Comparison of ENCODE assay signal across 11 mouse cellular contexts in genomic region chr7:19316451-19317161, GRCm38 (mm10). TPM values are rescaled to one million over a fixed set of nuclear protein-coding genes. Genes with fewer than 3 reads are reported as not detected.
DNase-seq lines count a peak whose midpoint lies in the region; ATAC-seq lines count a peak whose summit lies in the region.
"Had no signal": no experiment of that assay in that cellular context is flagged by ENCODE, and none has a peak within 500 bp of the region (broad histone marks: within the 10 kb centered on the region; RNA-seq: fewer than 3 reads in every experiment).

No protein-coding gene starts in this region.

- ATAC-seq in heart, embryonic 13.5 days (ENCODE audit: extremely low read depth, insufficient number of reproducible peaks, low FRiP score, low TSS enrichment), result no peak
- peak; percentile 77 for ATAC-seq in monocyte, adult 5-6 weeks (replicated peaks; ENCODE audit: insufficient number of reproducible peaks, low FRiP score, low TSS enrichment, poor library complexity, severe bottlenecking)
- ATAC-seq in megakaryocyte-erythroid progenitor cell, adult 5-6 weeks (replicated peaks; ENCODE audit: low FRiP score, low TSS enrichment, poor library complexity, severe bottlenecking), result no peak
- no peak for ATAC-seq in forebrain, embryonic 12.5 days (ENCODE audit: low FRiP score)

- H3K36me3 ChIP-seq in heart, embryonic 13.5 days, result no peaks in the 10 kb centered on the region
- no peaks in the 10 kb centered on the region for H3K36me3 ChIP-seq in forebrain, embryonic 12.5 days (replicated peaks)
- H3K36me3 ChIP-seq: embryonic facial prominence, embryonic 15.5 days had no signal

- H3K4me3 ChIP-seq in heart, embryonic 13.5 days, result no peak overlapping the region
- H3K4me3 ChIP-seq in forebrain, embryonic 12.5 days (replicated peaks), result no peak overlapping the region
- H3K4me3 ChIP-seq: embryonic facial prominence, embryonic 15.5 days; left cerebral cortex, adult 2 months had no signal

- peak overlapping the region; percentile 28 for H3K9ac ChIP-seq in heart, embryonic 13.5 days
- H3K9ac ChIP-seq in forebrain, embryonic 12.5 days, result no peak overlapping the region
- H3K9ac ChIP-seq: embryonic facial prominence, embryonic 15.5 days had no signal

- 48% methylated on average over 14 of the region's 14 CpGs for WGBS in heart, embryonic 13.5 days
- WGBS in forebrain, embryonic 12.5 days, result 41% methylated on average over 14 of the region's 14 CpGs

- H3K27ac ChIP-seq in heart, embryonic 13.5 days (replicated peaks), result no peak overlapping the region
- no peak overlapping the region for H3K27ac ChIP-seq in forebrain, embryonic 12.5 days
- H3K27ac ChIP-seq: embryonic facial prominence, embryonic 15.5 days; left cerebral cortex, adult 2 months had no signal

- peak; percentile 72 to 81 for DNase-seq in lung, adult 18-20 months
- no peak for DNase-seq in lung, postnatal 10 days
- peak; percentile 61 for DNase-seq in NIH3T3 (ENCODE audit: low read depth)
- DNase-seq: adrenal gland, adult 8-10 months had no signal

- no peaks in the 10 kb centered on the region for H3K9me3 ChIP-seq in heart, embryonic 13.5 days
- H3K9me3 ChIP-seq in forebrain, embryonic 12.5 days, result no peaks in the 10 kb centered on the region
- H3K9me3 ChIP-seq: embryonic facial prominence, embryonic 15.5 days had no signal

- H3K4me2 ChIP-seq in heart, embryonic 13.5 days, result no peak overlapping the region
- no peak overlapping the region for H3K4me2 ChIP-seq in forebrain, embryonic 12.5 days
- H3K4me2 ChIP-seq: embryonic facial prominence, embryonic 15.5 days had no signal

- H3K27me3 ChIP-seq in heart, embryonic 13.5 days (replicated peaks), result peaks cover 53% of the 10 kb centered on the region
- peaks cover 49% of the 10 kb centered on the region for H3K27me3 ChIP-seq in forebrain, embryonic 12.5 days

- peaks cover 23% of the 10 kb centered on the region for H3K4me1 ChIP-seq in heart, embryonic 13.5 days
- peaks cover 19% of the 10 kb centered on the region for H3K4me1 ChIP-seq in forebrain, embryonic 12.5 days

RNA-seq across cellular contexts. Expression of gene Fosb, which starts 6.8 kb away (rescaled TPM):
- polyA plus RNA-seq in heart, embryonic 13.5 days (2015; fragmentation: Nextera tagmentation; extraction: Ambion mirVana), result 0.14 and 0.16 TPM in 2 replicates
- 30.9 to 43.8 TPM (median 36.9 TPM) in 3 replicates for total RNA-seq in monocyte, adult 5-6 weeks (2017)
- 4.2 and 4.8 TPM in 2 replicates for total RNA-seq in megakaryocyte-erythroid progenitor cell, adult 5-6 weeks (2014; fragmentation: Nextera tagmentation)
- 52.4 and 77.0 TPM in 2 replicates for total RNA-seq in megakaryocyte-erythroid progenitor cell, adult 5-6 weeks (2017)
- polyA plus RNA-seq in forebrain, embryonic 12.5 days (2016; fragmentation: Nextera tagmentation; extraction: Ambion mirVana), result 0.24 TPM in 1 of 2 replicates, not detected in the other

RNA-seq across cellular contexts. Expression of gene Ercc1, which starts 28.0 kb away (rescaled TPM):
- polyA plus RNA-seq in heart, embryonic 13.5 days (2015; fragmentation: Nextera tagmentation; extraction: Ambion mirVana), result 62.6 and 62.7 TPM in 2 replicates
- 15.0 to 19.8 TPM (median 18.0 TPM) in 3 replicates for total RNA-seq in monocyte, adult 5-6 weeks (2017)
- total RNA-seq in megakaryocyte-erythroid progenitor cell, adult 5-6 weeks (2014; fragmentation: Nextera tagmentation), result 31.3 and 51.5 TPM in 2 replicates
- 19.8 and 23.8 TPM in 2 replicates for total RNA-seq in megakaryocyte-erythroid progenitor cell, adult 5-6 weeks (2017)
- 89.7 and 100 TPM in 2 replicates for polyA plus RNA-seq in forebrain, embryonic 12.5 days (2016; fragmentation: Nextera tagmentation; extraction: Ambion mirVana)

RNA-seq across cellular contexts. Expression of gene Rtn2, which starts 34.2 kb away (rescaled TPM):
- 26.1 and 29.3 TPM in 2 replicates for polyA plus RNA-seq in heart, embryonic 13.5 days (2015; fragmentation: Nextera tagmentation; extraction: Ambion mirVana)
- not detected in 3 replicates for total RNA-seq in monocyte, adult 5-6 weeks (2017)
- total RNA-seq in megakaryocyte-erythroid progenitor cell, adult 5-6 weeks (2014; fragmentation: Nextera tagmentation), result not detected in 2 replicates
- not detected in 2 replicates for total RNA-seq in megakaryocyte-erythroid progenitor cell, adult 5-6 weeks (2017)
- polyA plus RNA-seq in forebrain, embryonic 12.5 days (2016; fragmentation: Nextera tagmentation; extraction: Ambion mirVana), result 70.3 and 74.1 TPM in 2 replicates

RNA-seq across cellular contexts. Expression of gene Ppm1n, which starts 36.7 kb away (rescaled TPM):
- polyA plus RNA-seq in heart, embryonic 13.5 days (2015; fragmentation: Nextera tagmentation; extraction: Ambion mirVana), result not detected in 2 replicates
- total RNA-seq in monocyte, adult 5-6 weeks (2017), result 1.9 TPM in 1 of 3 replicates, not detected in the others
- not detected in 2 replicates for total RNA-seq in megakaryocyte-erythroid progenitor cell, adult 5-6 weeks (2014; fragmentation: Nextera tagmentation)
- not detected in 2 replicates for total RNA-seq in megakaryocyte-erythroid progenitor cell, adult 5-6 weeks (2017)
- polyA plus RNA-seq in forebrain, embryonic 12.5 days (2016; fragmentation: Nextera tagmentation; extraction: Ambion mirVana), result 0.19 TPM in 1 of 2 replicates, not detected in the other
- total RNA-seq: adrenal gland, adult 8-10 months; heart, postnatal 14 days; left cerebral cortex, adult 2 months had no signal

RNA-seq across cellular contexts. Expression of gene Cd3eap, which starts 42.7 kb away (rescaled TPM):
- polyA plus RNA-seq in heart, embryonic 13.5 days (2015; fragmentation: Nextera tagmentation; extraction: Ambion mirVana), result 17.4 and 19.8 TPM in 2 replicates
- 6.9 to 8.9 TPM (median 7.2 TPM) in 3 replicates for total RNA-seq in monocyte, adult 5-6 weeks (2017)
- 17.2 and 36.6 TPM in 2 replicates for total RNA-seq in megakaryocyte-erythroid progenitor cell, adult 5-6 weeks (2014; fragmentation: Nextera tagmentation)
- 34.9 and 47.7 TPM in 2 replicates for total RNA-seq in megakaryocyte-erythroid progenitor cell, adult 5-6 weeks (2017)
- polyA plus RNA-seq in forebrain, embryonic 12.5 days (2016; fragmentation: Nextera tagmentation; extraction: Ambion mirVana), result 24.7 and 24.8 TPM in 2 replicates
